Mouse (Mus musculus): Measurements from ENCODE around the gene Stac3.
A peak's percentile ranks its signal among the peaks of the same experiment; 100 is the strongest.

The Stac3 gene

DNA sequence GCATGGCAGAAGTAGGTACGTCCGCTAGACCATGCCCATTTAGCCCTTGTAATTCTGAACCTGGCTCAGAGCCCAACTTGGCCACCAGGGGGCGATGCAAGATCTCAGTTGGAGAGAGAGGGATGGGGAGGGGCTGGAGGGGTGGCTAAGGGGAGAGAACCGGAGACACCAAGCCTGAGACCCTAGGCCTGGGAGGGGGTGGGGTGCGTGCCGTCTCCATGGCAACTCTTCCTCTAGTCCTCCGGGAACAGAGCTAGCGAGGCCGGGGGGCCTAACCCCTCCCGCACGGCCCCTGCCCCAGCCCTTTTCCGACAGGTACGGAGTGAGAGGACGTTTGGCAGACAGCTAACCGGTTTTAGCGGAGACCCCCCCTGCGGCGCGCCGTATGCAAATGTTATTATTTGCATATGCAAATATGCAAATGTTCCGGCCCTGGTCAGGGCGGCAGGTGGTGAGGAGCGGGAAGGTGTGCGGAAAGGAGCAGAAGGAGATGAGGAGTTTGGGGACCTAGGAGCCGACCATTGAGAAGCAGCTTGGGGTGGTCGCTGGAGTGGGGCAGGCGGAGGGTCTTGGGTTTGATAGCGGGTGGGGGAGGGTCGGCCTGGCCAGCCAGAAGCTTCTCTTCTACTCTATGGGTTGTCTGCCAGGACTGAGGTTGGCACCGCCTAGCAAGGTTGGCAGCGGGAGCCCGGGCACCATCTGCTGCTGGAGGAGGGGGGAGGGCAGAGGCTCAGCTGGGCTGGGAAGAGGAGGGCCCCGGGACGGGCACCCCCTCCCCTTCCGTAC, 7.8 kb downstream of the Stac3 start:
- DNase-seq (ENCODE audit: low read depth, low spot score), result peak; percentile 89

DNA sequence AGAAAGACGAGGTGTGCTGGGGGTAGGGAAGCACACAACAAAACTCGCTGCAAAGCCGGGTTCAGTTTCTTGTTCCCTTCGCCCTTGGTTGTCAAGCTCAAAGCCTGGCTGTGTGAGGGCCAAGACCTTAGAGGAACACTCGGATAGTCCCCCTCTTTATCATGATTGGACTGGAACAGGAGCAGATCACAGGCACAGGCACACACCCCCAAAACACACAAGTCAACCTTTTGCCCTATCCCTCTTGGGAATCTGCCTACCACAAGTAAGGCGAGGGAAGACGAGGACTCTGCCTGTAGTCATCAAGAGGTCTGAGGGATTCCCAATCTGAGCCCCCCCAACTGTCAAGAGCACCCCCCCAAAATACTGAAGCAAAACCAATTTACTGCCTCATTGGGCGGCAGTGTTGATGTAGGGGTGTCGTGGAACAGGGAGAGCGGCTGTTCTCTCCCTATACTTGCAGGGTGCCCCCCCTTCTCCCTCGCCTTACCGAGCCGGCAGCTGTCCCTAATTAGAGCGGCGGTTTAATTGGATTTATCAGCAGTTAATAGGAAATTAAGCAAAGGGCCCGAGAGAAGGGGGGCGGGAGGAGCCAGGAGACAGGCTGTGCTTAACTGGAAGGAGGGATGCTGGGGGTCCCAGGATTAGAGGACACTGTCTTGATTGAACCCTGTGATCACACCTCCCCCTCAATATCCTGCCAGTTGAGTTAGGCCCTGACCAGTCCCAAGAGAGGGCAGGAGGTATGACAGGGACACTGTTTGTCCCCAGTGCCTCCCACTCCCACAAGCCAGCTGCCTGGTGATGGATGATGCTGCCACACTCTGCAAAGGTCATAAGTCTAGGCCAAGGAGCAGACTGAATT, 8.6 kb downstream of the Stac3 start:
- no peak for DNase-seq (ENCODE audit: low read depth, low spot score)

DNA sequence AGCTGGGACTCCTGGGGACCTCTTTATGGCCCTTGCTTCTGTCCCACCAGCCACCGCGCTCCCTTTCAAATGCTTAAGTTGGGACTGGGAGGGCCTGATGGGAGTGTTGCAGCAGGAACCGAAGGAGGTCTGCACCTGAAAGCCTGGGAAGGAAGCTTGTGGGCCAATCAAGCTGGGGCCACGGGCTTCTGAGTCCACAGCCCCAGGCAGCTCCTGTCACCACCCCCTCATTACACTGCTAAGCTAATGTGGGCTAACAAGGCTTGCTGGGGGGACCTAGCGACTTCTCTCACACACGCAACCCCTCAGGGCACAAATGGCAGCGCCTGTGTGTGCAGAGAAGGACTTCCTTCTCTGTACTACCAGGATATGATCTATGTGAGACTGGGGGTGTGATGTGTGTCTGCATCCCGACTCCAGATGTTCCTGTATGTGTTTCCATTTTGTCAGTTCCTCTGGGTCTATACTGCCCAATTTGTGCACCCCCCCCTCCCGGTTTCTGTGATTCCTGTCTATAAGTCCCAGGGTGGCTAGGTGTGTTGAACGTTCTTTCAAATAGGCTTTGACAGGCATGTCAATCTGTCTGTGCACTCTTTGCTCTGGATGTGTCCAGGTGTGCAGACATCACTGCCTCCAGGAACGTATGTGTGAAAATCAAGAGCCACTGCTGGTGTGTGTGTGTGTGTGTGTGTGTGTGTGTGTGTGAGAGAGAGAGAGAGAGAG, 9.6 kb downstream of the Stac3 start:
- DNase-seq (ENCODE audit: low read depth, low spot score), result no peak

DNA sequence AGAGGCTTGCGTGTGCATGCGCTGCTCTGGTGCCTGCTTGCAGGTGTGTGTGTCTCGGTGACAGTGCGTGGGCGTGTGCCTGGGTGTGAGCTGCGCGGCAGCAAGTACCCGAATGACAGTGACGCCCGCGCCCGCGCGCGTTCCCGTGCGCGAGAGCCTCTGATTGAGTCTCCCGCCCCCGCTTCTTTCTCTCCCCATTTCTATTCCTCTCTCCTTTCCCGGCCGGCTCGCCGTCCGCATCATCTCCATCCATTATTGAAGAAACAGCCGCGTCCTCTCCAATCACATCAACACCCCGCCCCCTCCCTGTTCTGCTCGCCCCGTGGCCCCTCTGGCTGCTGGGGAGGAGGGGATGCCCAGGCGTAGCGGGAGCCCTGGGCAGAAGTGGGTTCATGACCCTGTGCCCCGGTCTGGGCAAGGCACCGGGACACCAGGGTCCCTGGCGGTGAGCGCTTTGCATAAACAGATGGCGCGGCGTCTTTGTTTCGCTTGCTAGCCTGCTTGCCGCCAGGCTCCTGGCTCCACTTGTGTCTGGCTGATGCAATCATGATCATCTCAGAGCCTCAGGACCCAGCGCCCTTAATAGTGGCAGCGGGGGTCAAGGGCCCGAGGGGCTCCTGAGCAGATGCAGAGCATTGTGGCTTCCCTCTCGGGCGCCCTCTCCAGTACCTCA, 10.3 kb downstream of the Stac3 start:
- DNase-seq (ENCODE audit: low read depth, low spot score), result no peak

DNA sequence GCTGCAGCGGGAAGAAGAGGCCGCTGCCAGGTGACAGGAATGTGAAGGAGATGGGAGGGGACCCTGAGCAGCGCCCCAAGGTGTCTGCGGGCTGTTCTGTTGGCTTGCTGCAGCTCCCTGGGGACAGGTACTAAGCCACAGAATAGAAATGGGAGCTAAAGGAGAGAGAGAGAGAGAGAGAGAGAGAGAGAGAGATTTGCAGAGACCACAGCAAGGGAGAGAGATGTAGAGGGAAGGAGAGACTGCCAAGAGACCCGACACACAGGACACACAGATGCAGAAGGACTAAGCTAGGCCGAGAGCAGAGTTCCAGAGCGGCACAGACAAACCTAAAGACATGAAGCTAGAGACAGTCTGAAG, 10.8 kb downstream of the Stac3 start:
- DNase-seq (ENCODE audit: low read depth, low spot score), result no peak

DNA sequence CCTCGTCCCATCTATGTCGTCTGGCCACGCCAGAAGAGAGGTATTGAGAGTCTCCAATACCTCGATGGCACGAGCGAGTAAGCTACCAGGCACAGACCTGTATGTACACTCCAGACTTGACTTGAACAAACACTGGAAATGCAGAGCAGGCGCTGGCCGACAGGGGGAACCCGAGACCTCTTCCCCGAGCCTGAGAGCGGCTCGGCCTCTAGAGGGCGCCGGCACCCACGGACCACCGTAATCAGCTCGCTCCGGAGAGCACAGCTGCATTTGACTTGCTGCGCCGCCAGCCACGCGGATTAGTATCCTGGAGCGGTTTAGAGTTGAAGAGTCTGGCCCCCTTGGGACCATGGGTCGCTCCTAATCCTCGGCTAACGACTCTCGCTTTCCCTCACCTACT, 11.3 kb downstream of the Stac3 start:
- peak; percentile 75 for DNase-seq (ENCODE audit: low read depth, low spot score)

DNA sequence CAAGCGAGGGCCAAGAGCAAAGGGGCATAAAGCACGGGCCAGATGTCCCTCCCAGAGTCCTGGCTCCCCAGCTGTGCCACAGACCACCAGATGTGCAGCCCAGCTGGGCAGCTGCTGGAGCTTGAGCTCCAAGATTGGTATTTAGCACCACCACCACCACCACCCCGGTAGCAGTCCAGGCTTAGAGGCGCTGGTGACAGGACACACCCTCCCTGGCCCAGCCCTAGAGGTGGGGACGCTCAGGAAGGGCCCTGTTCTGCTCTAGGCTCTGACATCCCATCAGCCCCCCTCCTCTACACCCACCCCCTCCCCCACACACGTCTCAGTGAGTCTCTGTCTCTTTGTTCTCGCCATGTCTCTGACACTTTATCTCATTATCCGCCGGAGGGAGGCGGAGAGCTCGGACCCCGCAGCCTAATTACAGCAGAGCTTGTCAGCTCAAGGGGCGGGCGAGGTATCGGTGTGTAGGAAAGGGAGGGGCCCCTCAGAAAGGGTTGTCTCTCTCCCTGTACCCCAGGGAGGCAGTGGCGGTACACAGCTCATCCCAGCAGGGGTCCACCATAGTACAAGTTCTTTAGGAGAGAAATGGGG, 12.1 kb downstream of the Stac3 start:
- DNase-seq (ENCODE audit: low read depth, low spot score), result no peak

DNA sequence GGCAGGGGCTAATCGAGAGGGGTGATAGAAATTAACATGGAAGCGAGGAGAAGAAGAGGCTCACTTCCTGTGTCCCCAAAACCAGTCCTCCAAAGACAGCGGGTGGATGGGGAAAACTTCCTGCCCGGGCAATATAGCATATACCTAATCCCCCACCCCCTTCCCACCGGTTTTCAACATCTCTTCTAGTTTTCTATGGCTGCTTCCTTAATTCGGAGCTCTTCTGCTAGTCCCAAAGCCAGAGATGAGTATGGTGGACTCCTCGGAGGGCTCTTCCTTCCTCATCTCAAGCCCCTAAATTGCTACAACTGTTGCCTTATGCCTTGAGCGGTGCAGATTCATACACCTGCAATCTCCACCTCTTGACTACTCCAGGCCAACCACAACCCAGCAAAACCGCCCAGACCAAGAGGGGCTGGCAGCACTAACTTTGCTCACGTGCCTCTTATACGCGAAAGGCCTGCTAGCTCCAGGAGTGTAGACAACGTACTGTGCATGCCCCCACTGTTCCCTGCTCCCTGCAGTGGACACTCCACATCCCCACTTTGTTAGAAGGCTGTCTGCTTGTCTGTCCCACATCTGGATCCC, 12.7 kb downstream of the Stac3 start:
- DNase-seq (ENCODE audit: low read depth, low spot score), result no peak

DNA sequence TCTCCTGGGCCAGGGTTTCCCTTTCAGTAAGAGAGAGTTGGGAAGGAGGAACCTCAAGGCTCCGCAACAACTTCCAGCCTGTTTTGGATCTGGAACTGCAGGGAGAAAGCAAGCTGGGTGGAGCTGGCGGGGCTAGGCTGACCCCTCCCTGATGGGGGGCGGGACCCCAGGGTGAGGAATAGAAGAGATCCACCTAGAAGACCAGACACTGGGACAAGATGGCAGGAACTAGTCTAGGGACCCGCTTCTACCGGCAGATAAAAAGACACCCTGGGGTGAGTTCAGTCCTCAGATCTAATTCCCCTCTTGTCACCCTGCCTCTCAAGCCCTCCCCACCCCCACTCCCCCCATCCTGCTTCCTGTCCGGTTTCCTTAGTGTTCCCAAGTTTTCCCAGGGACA, 13.3 kb downstream of the Stac3 start, which contains the start of gene Ndufa4l2:
Gene Ndufa4l2 (plus strand): TSS at position 204 of the 400 bp plus-strand sequence.
- no peak for DNase-seq (ENCODE audit: low read depth, low spot score)

DNA sequence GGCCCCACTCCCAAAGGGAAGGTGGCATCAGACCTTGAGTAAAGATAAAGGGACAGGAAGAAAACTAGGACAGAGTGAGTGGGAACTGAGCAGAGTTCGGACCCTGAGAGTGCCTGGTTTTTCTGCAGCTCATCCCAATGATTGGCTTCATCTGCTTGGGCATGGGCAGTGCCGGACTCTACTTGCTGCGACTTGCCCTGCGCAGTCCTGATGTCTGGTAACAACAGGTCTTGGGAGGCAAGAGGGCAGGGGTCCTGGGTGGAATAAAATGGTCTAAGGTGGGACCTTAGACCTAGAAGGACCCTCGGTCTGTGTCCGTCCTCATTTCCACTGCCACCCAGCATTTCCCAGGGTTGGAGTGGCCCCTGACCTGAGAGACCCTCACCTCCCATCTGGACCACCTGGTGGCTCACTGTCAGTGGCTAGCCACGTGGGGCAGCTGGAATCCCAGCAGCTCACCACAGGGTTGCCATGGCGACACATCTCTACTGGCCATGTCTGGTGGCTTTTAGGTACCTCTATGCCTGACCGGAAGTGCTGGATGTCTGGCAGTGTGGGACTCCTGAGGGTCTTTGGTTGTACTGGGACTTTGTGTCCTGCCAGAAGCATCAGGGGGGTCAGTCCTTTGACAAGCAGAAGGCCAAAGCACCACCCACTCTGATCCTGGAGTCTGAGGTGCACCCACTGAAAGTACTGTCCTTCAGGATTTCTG, 13.9 kb downstream of the Stac3 start:
- DNase-seq (ENCODE audit: low read depth, low spot score), result no peak

DNA sequence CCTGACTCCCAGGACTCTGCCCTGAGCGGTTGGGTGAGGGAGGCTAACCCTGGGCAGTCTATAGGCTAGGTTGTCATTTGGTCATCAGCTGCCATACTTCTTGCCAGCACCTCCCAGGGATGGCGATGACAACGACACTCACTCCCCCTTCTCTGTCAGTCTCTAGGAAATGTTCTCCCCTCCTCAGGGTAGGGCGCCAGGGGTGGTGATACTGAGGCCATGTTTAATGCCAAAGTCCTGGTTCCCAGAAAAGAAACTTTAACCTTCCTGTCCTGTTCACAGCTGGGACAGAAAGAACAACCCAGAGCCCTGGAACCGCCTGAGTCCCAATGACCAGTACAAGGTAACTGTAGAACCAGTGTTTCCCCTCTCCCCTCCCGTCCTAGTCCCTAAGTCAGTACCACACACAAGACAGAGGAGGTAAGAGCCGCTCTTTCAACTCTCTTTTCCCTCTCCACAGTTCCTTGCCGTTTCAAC, 14.5 kb downstream of the Stac3 start:
- no peak for DNase-seq (ENCODE audit: low read depth, low spot score)

DNA sequence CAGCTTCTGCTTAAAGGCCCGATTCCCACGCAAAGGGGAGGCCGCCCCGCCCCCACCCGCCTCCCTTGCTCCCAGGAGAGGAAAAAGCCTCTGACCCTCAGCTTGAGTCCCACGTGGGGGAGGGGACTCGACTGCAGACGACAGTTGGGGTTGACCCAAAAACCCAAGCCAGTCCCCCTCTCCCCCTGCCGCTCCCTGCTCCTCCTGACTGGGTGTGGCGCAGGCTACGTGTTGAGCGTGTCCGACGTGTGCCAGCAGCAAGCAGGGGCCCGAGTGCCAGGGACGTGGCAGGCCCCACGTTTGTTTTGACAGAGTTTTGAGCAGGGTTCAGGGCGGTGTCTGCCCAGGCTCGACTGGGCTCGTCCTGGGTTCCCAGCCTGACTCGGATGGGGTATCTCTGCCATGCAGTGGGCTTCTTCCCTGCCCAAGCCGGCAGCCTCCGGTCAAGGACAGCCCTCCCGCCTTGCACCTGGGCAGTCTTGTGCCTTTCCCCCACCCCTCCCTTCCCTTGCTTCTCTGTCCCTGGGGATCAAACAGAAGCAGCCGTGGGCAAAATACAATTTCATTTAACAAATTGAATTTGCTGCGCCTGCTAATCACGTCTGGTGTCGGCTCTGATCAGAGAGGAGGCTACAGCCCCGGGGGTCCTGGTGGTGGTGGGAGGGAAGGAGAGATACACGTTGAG, 15.2 kb downstream of the Stac3 start:
- no peak for DNase-seq (ENCODE audit: low read depth, low spot score)

DNA sequence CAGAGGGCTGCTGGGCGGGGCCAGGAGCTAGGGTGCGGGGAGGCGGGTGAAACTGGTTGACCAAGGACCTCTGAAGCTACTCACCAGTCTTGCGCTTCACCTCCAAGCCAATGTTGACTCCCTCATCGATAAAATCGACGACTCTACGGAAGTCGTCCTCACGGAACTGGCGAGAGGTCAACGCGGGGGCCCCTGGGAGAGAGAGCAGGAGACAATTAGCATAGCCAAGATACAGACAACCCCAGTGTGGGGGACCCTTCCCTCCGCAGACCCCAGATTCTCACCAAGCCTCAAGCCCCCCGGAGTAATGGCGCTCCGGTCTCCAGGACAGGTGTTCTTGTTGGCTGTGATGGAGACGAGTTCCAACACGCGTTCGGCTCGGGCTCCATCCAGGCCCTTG, 16.5 kb downstream of the Stac3 start:
- no peak for DNase-seq (ENCODE audit: low read depth, low spot score)

DNA sequence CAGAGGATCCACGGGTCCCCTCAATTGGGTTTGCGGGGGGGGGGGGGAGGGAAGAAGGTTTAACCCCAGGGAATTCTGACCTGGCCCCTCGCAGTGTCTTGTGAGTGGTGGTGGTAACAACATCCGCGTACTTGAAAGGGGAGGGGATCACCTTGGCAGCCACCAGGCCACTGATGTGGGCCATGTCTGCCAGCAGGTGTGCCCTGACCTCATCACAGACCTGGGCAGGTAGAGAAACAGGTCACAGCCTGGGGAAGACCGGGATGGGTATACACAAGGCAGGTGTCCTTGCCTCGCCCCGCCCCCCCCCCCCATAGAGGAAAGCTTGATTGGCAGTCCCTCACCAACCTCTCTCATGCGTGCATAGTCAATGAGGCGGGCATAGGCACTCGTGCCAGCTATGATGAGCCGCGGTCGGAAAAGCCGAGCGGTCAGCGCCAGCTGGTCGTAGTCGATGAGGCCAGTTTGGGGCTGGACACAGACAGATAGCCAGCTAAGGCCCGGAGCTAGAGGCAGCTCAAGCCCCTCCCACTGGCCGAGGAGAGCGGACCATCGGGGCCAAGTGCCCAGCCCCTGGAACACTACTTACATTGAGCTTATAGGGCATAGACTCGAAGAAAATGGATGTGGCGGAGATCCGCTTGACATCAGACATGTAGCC, 17.7 kb downstream of the Stac3 start:
- no peak for DNase-seq (ENCODE audit: low read depth, low spot score)

DNA sequence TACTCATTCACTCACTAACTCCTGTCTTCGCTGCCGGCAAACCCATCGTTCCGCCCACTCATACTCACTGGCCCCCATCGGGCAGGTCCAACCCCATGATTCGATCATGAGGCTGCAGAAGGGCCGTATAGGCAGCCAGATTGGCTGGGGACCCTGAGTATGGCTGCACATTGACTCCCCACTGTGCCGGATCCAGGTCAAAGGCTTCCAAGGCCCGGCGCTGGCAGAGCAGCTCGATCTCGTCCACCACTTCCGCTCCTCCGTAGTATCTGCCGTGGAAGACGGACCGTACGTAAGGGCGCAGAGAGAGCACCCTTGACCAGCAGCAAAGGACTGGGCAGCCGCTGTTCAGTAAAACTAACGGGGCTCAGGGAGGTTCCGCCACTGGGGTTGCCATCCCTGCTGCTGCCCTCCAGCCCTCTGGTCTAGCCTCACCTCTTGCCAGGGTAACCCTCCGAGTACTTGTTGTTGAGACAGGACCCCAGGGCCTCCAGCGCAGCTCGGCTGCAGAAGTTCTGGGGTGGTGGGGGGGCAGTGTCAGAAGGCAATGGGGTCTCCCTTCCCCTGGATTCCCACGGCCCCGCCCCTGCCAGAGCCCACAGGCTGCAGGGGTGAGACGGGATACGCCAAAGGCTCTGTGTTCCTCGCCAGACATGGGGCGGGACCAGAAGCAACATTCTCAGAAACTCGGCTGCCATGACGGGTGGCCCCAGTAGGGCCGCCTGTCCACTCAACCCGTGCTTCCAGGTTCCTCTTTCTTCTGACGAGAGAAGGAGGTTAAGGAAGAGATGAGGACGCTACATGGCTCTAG, 18.6 kb downstream of the Stac3 start:
- DNase-seq (ENCODE audit: low read depth, low spot score), result no peak

DNA sequence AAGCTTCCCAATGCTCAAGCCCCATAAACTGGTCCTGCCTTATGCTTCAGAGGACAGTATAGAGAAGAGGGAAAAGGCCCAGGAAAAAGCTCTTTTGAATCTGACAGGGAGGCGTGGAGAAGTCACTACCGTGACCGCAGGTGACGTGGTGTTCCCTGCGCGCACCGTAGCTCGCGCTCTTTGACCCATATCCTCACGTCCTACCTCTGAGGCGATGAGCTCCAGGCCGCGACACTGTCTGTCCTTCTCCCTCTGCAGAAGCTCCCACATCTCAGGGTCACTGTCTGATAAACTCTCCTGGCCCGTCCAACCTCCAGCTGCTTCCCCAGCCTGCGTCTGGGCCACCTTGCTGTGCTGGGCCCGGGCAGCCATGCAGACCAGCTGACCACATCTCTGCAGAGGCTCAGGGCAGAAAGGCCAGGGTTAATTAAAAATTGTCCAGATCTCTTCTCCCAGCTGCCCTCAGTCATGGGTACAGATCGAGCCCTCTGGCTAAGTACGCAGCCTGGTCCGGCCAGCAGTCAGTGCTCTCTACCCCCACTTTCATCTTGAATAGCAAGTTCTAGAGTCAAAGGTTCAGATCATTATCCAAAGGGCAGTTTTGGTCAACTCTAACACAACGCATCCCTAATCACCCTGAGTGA, 19.4 kb downstream of the Stac3 start:
- DNase-seq (ENCODE audit: low read depth, low spot score), result no peak

DNA sequence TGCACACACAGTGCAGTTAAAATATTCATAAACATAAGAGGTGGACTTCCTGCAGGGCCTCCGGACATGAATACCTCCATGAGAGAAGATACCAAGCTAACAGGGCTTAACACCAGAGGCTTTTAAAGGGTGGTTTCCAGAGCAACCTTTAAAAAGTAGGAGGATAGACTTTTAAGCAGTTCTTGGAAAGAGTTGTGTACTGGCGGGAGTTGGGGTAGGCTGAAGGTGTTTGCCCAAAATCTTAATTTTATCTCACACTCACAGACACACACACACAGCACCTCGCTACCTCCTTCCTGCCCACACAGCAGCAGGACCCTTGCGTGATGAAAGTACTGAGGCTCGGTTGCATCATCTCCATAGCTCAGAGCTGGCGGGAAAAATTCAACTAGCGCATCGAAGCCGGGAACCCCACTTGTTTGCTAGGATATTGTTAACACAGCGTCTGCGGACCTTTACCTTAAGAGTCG, 20.2 kb downstream of the Stac3 start:
- DNase-seq (ENCODE audit: low read depth, low spot score), result no peak

All from WW6 (cell line).